Mouse (Mus musculus): ENCODE results near the gene Rhd.

GRCm38 (mm10) chr4:134856501-134856900 lies 7.8 kb upstream of the Rhd start:
- TF ChIP-seq POLR2A (IDR thresholded peaks at IDR 0.05; ENCODE audit: extremely low read depth, insufficient read depth, low read length) (no peak), CTCF (IDR thresholded peaks at IDR 0.05; ENCODE audit: extremely low read depth, insufficient read depth, low read length) (no peak)
